In the genomic region with DNA sequence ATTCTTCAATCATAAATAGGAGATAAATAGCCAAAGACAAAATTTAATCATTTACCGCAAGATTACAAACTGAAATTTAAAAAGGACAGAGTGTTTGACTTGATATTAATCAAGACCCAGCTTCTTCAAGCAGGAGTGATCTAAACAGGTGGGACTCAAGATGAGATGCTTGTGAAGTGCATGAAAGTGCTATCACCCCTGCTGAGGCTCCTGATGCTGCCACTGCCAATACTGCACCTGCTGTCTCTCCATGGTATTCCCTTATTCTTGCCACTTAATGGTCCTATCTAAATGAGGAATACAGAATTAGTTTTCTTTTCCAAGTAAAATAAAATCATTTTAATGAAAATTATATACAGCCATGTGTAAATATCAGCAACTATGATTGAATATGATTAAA, we compare ENCODE assay signal across 13 mouse cellular contexts. TPM values are rescaled to one million over a fixed set of nuclear protein-coding genes. Genes with fewer than 3 reads are reported as not detected.
"Had no signal": no experiment of that assay in that cellular context is flagged by ENCODE, and none has a peak within 500 bp of the region (broad histone marks: within the 10 kb centered on the region; RNA-seq: fewer than 3 reads in every experiment).

No protein-coding gene starts in this region.

- H3K27ac ChIP-seq: kidney, postnatal 0 days; limb, embryonic 13.5 days; liver, embryonic 14.5 days; midbrain, embryonic 12.5 days; neural tube, embryonic 12.5 days; stomach, postnatal 0 days had no signal

- H3K4me3 ChIP-seq: limb, embryonic 13.5 days; midbrain, embryonic 12.5 days; neural tube, embryonic 12.5 days had no signal

- DNase-seq: kidney, postnatal 36 days; layer of hippocampus, adult 9-11 months; layer of hippocampus, postnatal 36 days; lung, adult 18-20 months had no signal

- H3K4me1 ChIP-seq: limb, embryonic 13.5 days; midbrain, embryonic 12.5 days; neural tube, embryonic 12.5 days had no signal

- H3K27me3 ChIP-seq: limb, embryonic 13.5 days; midbrain, embryonic 12.5 days; neural tube, embryonic 12.5 days had no signal

RNA-seq across cellular contexts. Expression of gene Gm10800, which starts 30.4 kb away (rescaled TPM):
- total RNA-seq: layer of hippocampus, adult 18-20 months had no signal
- polyA plus RNA-seq: liver, adult 2 months; liver, embryonic 14.5 days had no signal

RNA-seq across cellular contexts. Expression of gene Gm10801, which starts 35.5 kb away (rescaled TPM):
- total RNA-seq: layer of hippocampus, adult 18-20 months; layer of hippocampus, postnatal 36 days had no signal
- polyA plus RNA-seq: kidney, postnatal 0 days; limb, embryonic 13.5 days; liver, adult 2 months; liver, embryonic 14.5 days; lung, embryonic 16.5 days had no signal
